Mouse (Mus musculus) T-cell, adult 2 months (primary cell): Measurements from ENCODE around the gene Ehd2.
A peak's percentile ranks its signal among the peaks of the same experiment; 100 is the strongest.

Experiments
- DNase-seq: peaks from one replicate; pipeline ENCODE4 v3.0.0; 2022; ENCODE audit warnings: low spot score

The Ehd2 gene

GRCm38 (mm10) chr7:15967312-15967711 is at the start of gene Ehd2:
Gene Ehd2, minus strand, starts transcription at chr7:15967567.
- peak; percentile 58 for DNase-seq

- no peak for DNase-seq
Observed at GRCm38 (mm10) chr7:16015384-16015783, 48.0 kb upstream of the Ehd2 start.

- no peak for DNase-seq
Observed at GRCm38 (mm10) chr7:16014521-16015175, 47.3 kb upstream of the Ehd2 start.

- no peak for DNase-seq
Observed at GRCm38 (mm10) chr7:16013722-16014275, 46.4 kb upstream of the Ehd2 start.

DNA sequence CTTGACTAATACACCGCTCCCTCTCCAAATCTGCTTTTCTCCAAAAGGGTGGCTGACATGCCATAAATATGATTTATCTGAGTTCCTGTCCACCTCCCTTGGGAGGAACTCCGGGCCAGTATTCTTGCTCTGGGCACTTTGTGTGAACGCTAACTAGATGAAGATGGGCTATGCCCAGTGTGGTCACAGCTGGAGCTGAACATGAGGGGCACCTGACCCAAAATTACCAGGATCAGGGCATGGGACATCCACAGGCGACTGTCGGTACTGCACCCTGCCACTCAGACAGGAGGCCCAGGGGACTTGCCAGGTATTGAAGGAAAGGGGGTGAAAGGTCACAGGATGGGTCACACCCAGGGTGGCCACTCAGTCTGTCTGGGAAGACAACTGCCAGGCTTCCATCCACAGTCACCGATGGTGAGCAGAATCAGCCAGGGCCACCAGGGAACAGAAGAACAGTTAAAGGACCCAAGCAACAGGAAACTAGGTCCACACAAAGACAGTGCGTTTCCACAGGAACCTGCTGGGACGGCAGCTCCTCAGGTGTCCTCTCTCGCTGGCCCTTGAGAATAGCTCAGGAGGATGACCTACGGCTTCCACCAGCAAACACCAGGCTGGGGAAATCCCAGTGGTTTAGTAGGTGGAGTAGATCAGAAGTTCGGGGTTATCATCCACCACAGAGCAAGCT is 45.4 kb upstream of the Ehd2 start:
- DNase-seq = peak; percentile 39

GRCm38 (mm10) chr7:16011418-16012085 is 44.2 kb upstream of the Ehd2 start:
- DNase-seq = peak; percentile 34

DNA sequence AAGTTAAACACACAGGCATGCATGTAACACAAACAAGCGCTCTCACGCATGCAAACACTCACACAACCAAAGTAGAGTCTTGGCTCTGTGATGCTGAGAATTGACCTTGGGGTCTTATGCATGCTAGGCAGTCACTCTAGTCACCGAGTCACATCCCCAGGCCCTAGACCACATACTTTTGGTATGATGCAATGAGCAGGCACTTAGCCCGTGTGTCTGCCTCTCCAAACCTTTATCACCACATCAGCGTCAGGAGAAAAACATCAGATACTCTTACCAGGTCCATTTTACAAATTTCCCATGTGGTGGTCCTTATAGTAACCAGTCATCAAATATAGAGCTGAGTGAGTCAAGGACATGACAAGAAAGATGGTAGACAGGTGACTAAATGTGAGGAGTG is 43.3 kb upstream of the Ehd2 start:
- no peak for DNase-seq

DNA sequence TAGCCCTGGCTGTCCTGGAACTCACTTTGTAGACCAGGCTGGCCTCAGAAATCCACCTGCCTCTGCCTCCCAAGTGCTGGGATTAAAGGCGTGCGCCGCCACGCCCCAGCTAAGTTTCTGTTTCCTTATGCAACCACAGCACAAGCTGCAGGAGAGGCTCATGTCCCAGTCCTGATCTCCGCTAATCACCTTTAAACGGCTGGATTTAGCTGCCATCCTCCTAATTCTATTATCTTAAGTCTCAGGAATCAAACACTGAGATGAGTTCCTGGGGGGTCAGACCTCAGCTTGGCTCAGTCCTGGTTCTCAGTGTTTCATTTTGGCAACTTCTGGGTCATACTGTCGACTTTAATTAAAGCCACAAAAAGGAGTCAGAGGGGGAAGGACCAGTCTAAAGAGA is 42.3 kb upstream of the Ehd2 start:
- no peak for DNase-seq

DNA sequence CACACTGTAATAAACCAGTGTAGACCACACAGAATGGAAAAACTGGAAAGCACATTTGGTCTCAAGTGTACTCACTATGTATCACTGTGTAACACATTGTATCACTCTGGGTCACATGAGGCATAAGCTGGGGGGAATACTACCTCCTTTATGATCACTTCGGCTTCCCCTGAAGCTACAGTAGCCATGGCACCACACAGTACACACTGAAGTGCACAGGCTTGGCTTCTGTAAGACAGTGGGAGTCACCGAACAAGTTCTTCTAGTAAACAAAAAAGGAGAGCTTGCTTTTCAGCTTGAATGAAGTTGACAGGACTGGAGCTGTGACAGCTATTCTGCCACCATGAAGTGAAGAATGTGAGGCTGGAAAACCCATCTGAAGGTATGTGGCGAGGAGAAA is 37.7 kb upstream of the Ehd2 start:
- peak; percentile 49 for DNase-seq

DNA sequence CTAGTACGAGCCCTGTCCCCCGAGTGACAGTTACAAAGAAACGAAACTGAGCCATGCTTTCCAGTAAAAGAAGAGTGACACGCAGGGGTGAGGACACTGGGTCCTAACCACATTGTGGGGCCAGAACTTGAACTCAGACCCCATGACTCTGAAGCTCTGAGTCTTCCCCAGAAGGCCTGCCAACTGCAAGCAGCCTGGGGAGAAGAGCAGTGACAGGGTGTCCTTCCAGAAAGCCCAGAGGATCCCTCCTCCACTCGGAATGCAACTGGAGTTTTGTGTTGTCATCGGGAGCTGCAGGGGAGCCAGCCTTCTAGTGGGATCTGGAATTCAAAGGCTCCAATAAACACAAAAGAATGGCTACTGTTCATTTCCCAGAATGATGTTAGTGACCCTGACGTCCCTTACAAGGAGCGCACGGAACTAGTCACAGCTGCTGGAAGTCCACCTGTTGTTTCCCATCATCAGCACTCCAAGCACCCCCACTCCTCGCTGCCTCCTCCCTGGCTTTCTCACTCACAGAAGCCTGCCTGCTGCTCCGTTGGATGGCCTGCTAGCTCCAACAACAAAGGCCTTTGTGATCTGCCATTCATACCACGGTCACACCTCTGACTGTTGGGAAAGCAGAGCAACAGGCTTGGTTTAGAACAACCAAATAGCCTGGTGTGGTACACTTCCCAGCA is 37.0 kb upstream of the Ehd2 start:
- no peak for DNase-seq

DNA sequence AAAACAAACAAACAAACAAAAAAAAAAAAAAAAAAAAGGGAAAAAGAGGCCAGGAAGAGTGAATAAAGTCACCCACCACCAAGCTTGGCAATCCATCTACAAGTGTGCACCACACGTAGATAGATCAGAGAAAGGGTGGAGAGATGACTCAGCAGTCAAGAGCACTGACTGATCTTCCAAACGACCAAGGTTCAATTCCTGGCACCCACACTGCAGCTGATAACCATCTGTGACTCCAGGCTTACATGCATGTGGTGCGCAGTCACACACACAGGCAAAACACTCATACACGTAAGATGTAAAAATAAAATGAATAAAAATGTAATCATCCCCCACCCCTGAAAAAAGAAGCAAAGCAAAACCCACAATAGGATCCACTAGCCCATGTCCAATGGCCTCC is 35.7 kb upstream of the Ehd2 start:
- DNase-seq = no peak

GRCm38 (mm10) chr7:16002171-16002570 is 34.8 kb upstream of the Ehd2 start:
- DNase-seq = no peak

DNA sequence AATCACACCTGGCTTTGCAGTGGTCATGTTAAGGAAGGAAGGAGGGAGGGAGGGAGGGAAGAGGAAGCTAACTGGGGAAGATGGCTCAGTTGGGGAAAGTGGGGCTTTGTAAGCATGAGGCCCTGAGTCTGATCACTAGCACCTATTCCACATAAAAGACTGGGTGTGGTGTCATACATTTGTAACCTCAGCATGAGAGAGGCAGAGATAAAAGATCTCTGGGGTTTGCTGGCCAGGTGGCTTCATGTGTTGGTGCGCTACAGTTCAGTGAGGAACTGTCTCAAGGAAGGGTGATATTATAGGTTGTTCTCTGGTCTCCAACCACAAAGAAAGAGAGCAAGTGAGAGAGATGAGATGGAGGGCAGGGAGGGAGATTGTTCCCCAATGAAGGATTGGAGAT is 34.3 kb upstream of the Ehd2 start:
- peak; percentile 71 for DNase-seq

- DNase-seq = no peak
Observed at GRCm38 (mm10) chr7:15993789-15994188, 26.4 kb upstream of the Ehd2 start.

GRCm38 (mm10) chr7:15993152-15993551 is 25.8 kb upstream of the Ehd2 start:
- DNase-seq = no peak

DNA sequence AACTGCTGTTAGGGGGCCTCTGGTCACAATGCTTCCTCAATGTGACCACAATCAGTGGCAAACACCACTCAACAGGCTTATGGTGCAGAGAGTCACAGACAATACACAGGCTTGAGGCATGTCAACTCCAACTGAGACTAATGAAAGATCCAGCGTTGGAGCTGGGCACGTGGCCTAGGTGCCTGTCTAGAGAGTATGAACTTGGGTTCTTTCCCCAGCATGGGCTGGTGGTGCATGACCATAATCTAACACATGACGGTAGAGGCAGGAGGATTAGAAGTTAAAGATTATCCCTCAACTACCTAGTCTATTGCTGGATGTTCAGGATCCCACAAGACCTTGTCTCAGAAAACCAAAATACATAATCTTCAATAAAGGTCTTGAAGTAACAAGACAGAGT is 24.4 kb upstream of the Ehd2 start:
- DNase-seq = no peak

DNA sequence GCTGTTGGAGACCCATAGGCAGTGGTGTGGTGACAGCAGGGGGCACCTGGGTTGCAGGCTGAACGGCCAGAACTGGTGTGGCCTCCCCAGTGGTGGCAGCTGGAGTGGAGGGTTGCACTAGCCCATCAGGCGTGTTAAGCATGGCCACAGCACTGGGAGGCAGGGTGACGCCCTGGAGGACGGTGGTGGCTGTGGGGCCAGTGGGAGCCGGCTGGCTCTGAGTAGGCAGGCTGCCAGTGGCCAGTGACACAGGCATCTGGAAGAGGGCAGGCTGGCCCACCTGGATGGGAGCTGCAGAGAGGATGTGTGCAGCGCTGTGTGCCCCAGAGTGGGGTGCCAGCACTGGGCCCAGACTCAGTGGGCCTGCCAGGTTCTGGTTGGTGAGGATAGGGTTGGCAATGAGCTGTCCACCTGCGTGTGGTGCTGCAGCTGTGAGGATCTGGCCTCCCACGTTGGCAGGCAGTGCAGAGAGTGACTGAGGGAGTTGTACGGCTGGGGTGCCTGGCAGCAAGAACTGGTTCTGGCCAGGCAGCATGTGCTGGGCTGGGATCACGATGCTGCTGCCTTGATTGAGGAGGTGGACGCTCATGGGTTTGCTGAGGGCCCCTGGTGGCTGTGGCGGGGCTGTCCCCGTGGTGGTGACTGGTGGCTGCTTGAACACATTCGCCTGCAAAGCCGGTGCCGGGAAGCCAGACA is 20.4 kb upstream of the Ehd2 start:
- no peak for DNase-seq

DNA sequence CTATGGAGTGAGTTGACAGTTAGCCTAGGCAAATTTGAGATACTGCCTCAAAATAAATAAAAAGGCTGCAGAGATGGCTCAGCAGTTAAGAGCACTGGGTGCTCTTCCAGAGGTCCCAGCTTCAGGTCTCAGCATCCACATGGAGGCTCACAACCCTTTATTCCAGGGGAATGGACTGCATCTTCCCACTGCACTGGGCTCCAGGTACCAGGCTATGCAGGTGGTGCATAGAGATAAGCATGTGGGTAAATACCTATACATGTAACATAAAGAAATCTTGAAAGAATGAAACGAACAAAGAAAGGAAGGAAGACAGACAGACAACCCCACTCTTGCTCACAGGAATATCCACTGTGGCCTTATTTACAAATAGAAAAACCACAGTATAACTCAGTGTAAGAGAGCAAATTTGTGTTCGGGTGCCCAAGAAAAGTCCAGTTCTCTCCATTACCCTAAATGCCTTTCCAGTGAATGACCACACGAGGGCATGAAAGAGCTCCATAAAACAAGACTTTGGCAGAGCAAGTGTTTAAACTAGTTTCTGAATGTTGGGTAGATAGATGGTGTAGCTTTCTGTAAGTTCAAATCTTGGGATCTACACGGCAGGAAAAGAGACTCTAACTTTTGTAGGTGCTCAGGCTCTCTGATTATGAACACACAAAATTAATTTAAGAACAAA is 15.5 kb upstream of the Ehd2 start:
- DNase-seq = peak; percentile 55

- DNase-seq = no peak
Observed at GRCm38 (mm10) chr7:15981538-15981937, 14.2 kb upstream of the Ehd2 start.

GRCm38 (mm10) chr7:15980246-15980645 is 12.9 kb upstream of the Ehd2 start:
- DNase-seq = no peak

DNA sequence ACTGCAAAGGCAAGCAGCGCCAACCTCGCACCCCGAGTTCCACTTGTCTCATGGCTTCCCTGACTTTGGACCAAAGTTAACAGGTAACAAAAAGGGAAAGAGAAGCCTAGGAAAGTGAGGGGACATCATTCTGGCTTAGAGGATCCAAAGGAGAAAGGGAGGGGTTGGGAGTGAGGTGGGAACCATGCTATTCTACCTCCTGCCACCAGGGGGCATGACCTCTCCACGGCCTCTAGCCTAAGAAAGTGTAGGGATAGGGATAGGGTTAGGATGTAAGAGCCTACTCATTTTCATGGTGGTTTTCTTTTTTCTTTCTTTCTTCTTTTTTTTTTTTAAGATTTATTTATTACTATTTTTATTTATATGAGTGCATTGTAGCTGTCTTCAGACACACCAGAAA is 8.5 kb upstream of the Ehd2 start:
- peak; percentile 34 for DNase-seq
